Mouse (Mus musculus) intestine, embryonic 16.5 days (tissue): ENCODE measurements at regions not wholly inside any gene's neighbourhood (a gene's known extent, or its start where the extent isn't known, plus 50 kb on each side); places are given as distances from the start of the nearest gene placed in this dataset.

Experiments
- ATAC-seq: fragments of 200-750 bp; cut with Nextera tagmentation; 2 replicates; pipeline ENCODE4 v1.8.0; 2017; ENCODE audit warnings: moderate TSS enrichment, moderate library complexity
- H3K27ac ChIP-seq: fragments of 300-500 bp; sonication (generic); 2 replicates; pipeline ENCODE4 v1.5.1; 2014; ENCODE audit warnings: mild to moderate bottlenecking, low read length
- H3K27me3 ChIP-seq: fragments of 300-500 bp; sonication (generic); replicated peaks from 2 replicates; pipeline ENCODE4 v1.6.1; 2014; ENCODE audit warnings: low read length, control low read depth, mixed read lengths; ENCODE audit not compliant: control insufficient read depth, insufficient read depth
- H3K36me3 ChIP-seq: fragments of 300-500 bp; sonication (generic); 2 replicates; pipeline ENCODE4 v1.6.1; 2014; ENCODE audit warnings: low read length, control low read depth; ENCODE audit not compliant: control insufficient read depth, insufficient read depth
- H3K4me1 ChIP-seq: fragments of 300-500 bp; sonication (generic); 2 replicates; pipeline ENCODE4 v1.6.1; 2014; ENCODE audit warnings: low read length, control low read depth, mixed read lengths; ENCODE audit not compliant: control insufficient read depth, insufficient read depth
- H3K4me2 ChIP-seq: fragments of 300-500 bp; sonication (generic); 2 replicates; pipeline ENCODE4 v1.6.1; 2014; ENCODE audit warnings: low read depth, low read length, control low read depth
- H3K4me3 ChIP-seq: fragments of 300-500 bp; sonication (generic); 2 replicates; pipeline ENCODE4 v1.5.1; 2014; ENCODE audit warnings: mild to moderate bottlenecking, low read length
- H3K9ac ChIP-seq: fragments of 300-500 bp; sonication (generic); 2 replicates; pipeline ENCODE4 v1.6.1; 2014; ENCODE audit warnings: low read depth, low read length
- H3K9me3 ChIP-seq: fragments of 300-500 bp; sonication (generic); 2 replicates; pipeline ENCODE4 v1.6.1; 2016; ENCODE audit warnings: low read length, control low read depth; ENCODE audit not compliant: control insufficient read depth
- WGBS: fragments of 180-500 bp; shearing (Covaris S2); extraction: QIAGEN DNeasy Blood & Tissue Kit; methylation state at CpG from one replicate; pipeline ENCODE4 v1.1.7; 2014; 5-methylcytosine and 5-hydroxymethylcytosine counted together

GRCm38 (mm10) chr4:75529607-75530006 lies 251.5 kb upstream of the Dmac1 start:
- no peaks in the 10 kb centered on the region for H3K27me3 ChIP-seq
- ATAC-seq, result no peak
- H3K27ac ChIP-seq, result no peak overlapping the region
- no peak overlapping the region for H3K9ac ChIP-seq
- no peak overlapping the region for H3K4me2 ChIP-seq
- H3K36me3 ChIP-seq, result no peaks in the 10 kb centered on the region
- no peak overlapping the region for H3K4me3 ChIP-seq
- no peaks in the 10 kb centered on the region for H3K9me3 ChIP-seq
- WGBS, result 78% methylated on average over 2 of the region's 2 CpGs
- no peaks in the 10 kb centered on the region for H3K4me1 ChIP-seq

- H3K4me2 ChIP-seq, result no peak overlapping the region
- ATAC-seq, result no peak
- whole genome bisulfite sequencing, result 82% methylated on average over 3 of the region's 3 CpGs
- no peaks in the 10 kb centered on the region for H3K27me3 ChIP-seq
- no peak overlapping the region for H3K4me3 ChIP-seq
- no peaks in the 10 kb centered on the region for H3K4me1 ChIP-seq
- H3K27ac ChIP-seq, result no peak overlapping the region
- no peaks in the 10 kb centered on the region for H3K9me3 ChIP-seq
- H3K36me3 ChIP-seq, result no peaks in the 10 kb centered on the region
- no peak overlapping the region for H3K9ac ChIP-seq
Measured at GRCm38 (mm10) chr4:75517459-75518158, 239.5 kb upstream of the Dmac1 start.
